Mouse (Mus musculus): ENCODE data around the gene Steap2.
"Not testable (repeated sequence)": the region's sequence is repeated elsewhere in the genome, so short reads cannot be mapped to it uniquely, and the experiment has no call there.

Steap2 gene

DNA sequence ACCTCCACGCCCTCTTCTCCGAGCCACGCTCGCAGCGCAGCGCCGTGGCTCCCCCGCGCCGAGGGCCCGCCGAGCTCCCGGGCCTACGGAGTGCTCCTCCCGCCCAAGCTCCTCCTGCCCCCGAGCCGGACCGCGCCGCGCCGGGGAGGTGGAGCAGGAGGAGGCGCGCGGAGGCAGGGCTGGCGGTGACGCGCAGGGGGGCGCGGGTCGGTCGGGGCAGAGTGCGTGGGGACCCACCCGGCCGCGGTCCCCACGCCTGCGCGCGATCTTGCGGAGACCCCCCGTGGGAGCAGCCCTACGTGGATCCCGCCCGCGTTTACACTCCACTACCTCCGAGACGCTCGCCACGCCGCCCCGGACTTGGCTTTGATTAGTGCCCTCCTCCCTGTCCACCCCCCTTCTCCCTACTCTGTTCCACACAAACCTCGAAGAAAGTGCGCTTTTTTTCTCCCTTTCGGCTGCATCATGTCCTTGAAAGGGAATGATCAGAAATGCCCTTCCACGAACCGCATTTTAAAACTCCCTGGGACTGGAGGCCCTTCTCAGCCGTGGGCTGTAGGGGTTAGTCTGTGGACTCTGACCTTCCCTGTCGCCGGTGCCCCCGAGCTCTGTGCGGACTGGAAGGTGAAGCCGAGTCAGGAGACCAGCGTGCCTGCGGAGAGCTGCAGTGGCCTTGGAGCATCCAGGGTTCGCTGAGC, at the start of gene Steap2:
Gene Steap2, minus strand, starts transcription at position 623 of the 698 bp plus-strand sequence.
- peak; percentile 44 to 57 for DNase-seq

DNA sequence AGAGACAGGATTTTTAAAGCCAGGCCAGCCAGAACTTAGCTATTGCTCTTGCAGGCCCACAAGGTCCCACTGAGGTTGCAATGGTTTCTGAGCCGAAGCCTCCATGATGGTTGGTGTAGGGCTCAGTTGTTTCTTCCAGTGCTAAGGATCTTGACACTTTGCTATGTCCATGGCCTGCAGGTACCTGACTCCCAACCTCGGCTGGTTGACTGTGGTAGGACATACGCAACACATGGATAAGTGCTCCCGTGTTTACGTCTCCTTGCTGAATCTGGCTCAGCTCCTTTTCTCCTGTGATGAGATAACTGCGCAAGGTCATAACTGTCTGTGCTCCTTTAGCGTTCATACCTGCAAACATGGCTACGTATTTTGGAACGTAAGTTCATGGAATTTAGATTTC, 40.1 kb upstream of the Steap2 start:
- DNase-seq = no peak

DNA sequence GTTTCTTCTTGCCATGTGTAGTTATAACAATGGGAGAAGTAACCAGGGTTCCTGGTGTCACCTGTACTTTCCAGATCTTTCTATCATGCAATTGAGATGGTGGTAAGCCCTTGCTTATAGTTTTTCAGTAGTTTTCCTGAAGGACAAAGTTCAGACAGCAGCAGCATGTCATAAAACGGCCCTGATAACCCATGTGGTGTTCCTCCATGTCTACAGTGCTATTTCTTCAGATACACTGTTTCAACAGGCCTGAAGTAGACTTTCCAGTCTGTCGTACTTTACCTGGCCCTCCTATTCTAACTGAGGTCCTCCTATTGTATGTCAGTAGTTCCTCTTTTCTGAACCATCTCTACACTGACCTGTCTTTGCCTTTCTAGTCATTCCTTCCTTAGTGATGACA, 38.5 kb upstream of the Steap2 start:
- DNase-seq = no peak

DNA sequence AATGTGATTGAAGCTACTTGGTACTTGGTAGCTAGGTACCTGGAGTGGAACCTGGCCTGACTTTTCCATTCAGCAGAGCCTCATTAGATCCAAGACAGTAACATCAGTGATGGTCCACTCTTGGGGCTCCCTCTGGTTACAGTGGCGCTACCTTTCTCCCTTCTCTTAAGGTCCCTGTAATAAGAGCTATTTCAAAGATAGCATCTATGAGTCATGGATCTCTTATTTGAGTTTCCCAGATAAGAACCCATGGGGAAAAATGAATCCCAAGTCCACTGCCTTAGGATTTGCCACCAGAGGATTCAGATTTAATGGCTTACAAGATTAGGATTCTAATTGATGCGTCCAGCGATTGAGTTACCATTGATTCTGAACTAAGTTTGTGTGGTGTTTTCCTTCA, 37.8 kb upstream of the Steap2 start:
- DNase-seq = no peak

DNA sequence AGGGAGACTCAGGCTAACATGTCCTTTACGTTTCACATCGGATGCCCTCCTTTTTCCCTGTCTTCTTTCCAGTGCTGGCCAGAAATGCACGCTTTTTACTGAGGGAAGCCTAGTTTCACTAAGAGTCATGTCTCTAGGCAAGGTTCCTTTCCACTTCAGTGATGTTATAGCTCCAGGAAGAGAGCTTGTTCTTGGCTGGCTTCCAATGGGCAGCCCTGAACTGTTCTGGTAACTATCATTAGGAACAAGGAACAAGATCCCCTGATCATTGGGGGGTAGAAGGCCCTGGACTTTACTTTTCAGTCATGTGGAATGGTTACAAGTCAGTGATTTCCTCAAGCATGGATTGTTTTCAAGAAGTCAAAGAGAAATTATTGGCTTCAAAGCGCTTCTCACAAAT, 35.5 kb upstream of the Steap2 start:
- DNase-seq = no peak

DNA sequence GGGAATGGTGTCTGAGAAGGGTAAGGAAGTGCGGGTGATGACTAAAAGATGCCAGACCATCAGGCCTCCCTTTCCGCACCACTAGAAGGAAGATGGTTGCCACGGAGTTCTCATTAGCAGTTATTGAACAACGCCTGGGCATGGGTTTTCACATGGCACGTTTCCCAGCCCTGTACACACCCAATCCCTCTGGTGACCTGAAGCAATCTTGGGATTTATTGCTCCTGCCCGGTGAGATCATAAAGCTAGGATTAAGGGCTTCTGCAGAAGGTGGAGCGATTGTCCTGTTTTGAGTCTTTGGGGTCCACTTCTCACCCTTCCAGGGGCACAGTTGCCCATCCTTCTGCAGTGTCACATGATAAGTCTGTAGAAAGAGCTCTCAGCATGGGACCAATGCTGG, 27.8 kb upstream of the Steap2 start:
- DNase-seq = no peak

DNA sequence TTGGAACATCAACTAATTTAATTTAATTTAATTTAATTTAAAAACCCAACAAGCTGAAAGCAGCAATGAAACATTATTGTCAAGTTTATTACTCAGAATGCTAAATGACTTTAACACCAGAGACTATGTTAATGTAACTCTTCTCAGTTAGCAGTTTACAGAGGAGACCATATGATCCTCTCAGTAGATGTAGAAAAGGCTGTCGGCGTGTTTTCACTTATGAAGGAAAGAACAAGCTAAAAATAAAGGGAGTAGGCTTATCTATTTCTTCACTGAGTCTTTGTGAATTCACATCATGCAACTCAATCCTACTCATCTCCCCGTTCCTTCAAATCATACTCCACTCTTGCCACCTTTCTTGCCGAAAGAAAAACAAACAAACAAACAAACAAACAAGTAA, 16.7 kb upstream of the Steap2 start:
- no peak for DNase-seq

DNA sequence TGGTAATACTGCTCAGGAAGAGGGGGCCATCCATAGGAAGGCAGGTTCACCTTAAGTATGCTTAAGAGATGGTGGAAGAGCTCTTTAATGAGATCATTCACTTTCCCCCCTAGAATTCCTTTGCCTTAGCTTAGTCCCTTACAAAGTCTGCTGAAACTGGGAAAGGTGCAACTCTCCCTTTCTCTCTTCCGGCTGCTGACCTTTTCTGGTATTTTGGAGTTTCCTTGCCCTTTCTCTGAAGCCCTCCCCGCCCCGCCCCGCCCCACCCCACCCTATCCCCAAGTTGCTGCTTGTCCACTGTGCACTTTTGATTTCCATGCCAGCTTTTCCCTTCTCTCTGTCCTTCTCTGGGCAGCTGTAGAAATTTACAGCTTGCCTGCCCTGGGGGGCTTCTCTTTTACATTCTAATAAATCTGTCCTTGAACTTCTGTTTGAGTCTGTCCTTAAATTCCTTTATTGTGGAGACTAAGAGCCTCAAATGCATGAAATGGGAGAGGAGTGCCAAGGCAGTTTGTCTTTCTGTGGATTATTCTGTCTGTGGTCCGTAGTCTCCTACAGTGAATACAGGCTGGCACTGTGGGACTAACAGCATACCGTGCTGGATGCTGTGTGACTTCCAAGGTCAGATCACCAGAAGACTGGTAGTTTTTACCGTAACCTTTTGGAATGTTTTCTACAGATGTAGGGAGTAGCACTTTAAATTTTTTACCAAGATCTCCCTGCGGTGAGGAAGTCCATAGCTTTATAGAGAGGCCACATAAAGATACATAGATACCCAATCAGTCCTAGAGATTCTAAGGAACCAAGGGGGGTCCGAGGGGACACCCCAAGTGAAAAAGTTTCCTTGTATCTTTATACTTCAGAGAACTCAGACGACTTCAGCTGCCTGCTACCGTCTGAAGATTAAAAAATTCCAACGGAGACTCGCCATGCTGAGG, 13.2 kb upstream of the Steap2 start:
- DNase-seq = no peak

DNA sequence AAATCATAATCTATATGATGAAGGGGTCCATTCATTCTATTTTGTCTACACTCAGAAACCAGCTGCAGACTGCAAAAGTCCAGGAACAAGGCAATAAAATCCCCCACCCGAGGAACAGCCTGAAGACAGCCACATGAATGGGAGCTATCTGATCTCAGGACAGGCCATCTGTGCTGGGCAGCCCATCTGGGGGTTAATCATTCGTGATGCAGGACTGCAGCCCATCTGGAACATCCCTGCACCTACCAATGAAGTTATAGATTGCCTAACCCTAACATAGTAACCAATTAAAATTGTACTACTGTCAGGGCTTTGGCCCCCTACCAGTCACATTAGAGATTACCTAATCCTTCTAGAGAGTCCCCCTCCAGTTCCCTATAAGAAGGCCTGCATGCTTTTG, 10.6 kb upstream of the Steap2 start:
- DNase-seq = no peak

DNA sequence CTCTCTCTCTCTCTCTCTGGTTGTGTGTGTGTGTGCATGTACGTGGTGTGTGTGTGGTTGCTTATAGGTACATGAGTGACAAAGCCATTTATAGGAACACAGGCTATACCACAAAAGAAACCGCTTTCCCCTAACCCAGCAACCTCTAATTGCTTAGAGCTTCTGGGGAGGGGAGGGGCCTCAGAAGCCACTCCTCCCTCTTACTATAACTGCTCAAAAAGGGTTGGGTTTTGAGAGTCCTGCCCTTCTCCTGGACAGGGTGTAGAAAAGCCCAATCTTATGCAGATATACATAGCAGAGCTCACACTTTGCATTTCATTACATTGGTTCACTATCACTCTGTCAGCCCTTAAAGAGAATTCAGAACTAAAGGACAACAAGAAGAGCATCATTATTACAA, 6.0 kb upstream of the Steap2 start:
- no peak for DNase-seq

DNA sequence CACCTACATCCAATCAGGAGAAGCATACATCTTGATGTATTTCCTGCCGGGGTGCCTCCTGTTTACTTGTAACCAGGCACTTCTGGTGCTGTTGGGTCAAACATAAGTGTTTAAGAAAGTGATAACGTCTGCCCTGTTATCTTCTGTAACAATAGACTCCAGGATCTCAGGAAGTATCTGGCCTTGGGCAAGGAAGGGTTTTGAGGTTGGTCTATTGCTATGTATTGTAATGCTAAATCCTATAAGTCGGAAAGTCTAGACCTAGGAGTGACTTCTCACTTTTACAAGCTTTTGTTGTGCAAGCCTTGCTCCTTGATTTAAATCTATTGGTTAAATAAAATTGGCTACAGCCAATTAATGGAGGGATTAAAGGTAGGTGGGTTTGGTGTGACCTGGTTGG, 4.5 kb upstream of the Steap2 start:
- DNase-seq = no peak

DNA sequence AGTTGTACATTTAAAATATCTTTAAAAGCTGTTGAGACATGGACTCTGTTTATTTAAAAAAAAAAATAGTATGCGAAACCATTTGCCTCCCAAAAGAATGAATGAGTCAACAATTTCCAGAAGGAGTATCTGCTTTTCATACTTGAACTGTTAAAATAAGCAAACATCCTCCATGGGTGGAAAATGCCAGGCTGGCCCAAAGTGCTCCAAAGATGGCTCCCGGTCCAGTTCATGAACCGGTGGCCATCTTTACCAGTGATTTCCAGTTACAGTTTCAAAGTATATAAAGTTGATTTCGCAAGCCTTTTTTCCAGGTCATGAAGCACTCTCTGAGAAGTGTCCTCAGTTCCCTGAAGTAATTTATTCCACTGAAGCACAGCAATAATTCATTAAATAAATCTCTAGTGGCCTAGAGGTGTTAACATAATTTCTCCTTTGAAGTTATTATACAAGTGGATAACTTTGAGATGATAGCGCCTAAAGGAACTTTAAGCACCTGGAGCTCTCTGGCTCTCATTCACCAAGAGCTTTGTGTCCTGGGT, 1.1 kb upstream of the Steap2 start:
- DNase-seq = no peak

DNA sequence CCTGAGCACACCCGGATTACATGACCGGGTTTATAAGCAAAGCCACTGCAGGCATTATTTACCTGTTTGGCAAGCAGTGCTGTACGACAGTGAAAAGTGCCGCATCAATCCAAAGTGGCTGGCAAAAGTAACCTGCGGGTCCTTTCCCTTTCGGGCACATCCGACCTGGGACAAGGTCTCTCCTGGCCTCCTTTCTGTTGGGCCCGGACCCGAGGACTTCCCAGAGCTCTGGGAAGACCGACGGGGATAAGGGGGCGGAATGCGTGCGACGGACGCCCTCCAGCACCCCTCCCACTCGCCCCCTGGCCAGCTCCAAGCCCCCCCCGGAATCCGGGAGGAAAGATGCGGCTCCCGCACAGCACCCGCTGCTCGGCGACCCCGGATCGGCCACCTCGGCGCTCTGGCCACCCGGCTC, 830 bp downstream of the Steap2 start:
- peak in 1 of 2 experiments; percentile 31 for DNase-seq

DNA sequence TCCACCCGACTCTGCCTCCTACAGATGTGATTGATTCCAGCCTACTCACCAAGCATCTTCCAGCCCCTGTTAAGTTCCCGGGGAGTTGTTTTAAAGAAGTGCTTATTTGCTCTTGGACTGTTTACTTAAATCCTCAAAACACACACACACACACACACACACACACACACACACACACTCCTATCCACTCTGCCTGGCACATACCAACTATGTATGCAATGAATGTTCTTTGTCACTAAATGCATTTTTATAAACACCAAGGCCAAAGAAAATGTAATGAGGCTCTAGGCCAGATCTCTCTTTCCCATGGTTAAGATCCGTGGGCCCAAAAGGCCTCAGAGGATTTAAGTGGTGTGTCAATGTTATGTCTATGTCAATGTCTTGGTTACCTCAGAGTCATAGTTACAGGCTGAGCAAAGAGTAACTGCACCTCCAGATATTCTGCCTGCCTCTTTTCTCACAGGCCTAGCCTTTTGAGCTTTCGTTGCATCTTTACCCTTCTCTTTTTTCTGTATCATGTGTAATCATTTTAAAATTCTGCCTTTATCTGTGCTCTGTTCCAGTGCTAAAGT, 2.1 kb downstream of the Steap2 start:
- DNase-seq = no peak

DNA sequence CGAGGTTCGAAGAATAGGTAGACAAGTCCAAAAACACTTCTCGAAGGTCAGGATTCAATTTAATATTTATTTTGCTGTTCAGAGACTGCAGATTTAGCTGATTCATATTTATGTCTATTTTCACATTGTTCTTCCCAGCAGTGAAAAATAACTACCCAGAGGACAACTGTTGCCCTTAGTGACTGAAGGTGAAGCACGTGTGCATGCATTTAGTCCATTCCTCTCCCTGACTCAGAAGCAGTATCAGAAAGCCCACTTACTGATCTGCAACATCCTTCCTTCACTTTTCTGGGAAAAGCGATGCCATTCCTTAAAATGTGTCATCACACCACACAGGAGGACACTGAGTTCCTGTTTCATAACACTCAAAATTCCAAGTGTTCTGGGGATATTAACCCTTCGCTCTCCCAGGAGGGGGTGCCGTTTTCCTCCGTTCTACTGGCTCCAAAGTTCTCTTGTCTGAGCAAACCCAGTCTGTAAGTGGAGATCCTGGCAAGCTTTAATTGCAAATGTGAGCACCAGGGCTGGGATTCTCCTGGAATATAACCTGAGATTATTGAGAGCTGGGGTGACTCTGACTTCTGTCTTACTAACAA, 5.3 kb downstream of the Steap2 start:
- no peak for DNase-seq

DNA sequence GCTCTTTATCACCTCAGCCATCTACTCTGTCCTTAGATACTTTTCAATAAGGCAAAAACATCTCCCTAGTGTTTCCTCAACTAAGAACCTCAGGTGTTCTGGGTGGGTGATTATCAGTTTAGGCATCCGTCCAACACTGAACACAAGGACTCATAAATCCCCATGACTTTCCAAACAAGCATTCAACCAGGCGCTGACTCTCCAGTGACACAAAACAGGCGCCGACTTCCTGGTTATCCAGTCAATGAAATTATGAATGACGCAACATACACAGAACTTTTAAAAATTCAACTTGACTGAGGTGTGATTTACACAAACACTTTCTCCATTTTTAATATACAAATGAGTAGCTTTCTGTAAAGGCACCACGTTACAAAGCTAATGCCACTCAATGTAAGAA, 6.2 kb downstream of the Steap2 start:
- no peak for DNase-seq

DNA sequence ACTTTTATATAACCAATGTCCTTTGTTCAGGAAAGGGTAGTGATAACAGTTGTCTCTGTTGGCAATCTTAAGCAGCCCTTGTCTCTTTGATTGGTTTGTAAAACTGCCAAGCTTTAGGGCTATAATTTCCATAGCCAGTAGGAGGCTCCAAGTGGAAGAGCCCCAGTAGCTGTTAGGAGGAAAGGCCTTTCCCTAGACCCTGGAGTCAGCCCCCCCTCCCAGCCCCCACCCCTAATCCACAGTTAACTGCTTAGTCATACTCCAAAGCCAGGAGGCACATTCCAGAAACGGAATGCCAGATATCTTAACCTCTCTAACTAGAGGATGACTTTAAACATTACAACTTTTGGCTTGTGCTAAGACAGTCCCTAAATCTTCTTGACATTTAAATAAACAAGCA, 7.4 kb downstream of the Steap2 start:
- DNase-seq = no peak

DNA sequence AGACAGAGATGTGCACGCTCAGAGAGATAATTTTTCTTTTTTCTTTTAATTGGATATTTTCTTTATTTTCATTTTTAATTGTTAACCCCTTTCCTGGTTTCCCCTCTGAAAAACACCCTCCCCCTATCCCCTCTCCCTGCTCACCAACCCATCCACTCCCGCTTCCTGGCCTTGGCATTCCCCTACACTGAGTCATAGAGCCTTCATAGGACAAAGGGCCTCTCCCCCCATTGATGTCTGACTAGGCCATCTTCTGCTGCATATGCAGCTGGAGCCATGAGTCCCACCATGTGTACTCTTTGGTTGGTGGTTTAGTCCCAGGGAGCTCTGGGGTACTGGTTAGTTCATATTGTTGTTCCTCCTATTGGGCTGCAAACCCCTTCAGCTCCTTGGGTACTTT, 9.4 kb downstream of the Steap2 start:
- DNase-seq = not testable (repeated sequence)

DNA sequence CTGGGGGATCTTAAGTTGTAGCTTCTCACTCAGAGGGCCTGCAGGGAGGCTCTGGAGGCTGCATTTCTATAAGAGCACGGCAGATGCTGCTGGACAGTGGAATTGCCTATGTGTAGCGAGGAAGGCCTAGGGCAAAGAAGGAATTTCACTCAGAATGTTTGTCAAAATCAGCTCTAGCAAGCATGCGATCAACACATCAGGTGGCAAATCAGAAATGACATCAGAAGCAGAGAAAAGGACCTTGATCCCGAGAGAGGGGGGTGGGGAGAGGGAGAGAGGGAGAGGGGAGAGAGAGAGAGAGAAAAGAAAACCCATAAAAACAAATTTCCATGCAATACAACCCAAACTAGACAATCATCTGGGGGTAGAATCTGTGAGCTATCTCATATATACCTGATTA, 11.1 kb downstream of the Steap2 start:
- DNase-seq = no peak

DNA sequence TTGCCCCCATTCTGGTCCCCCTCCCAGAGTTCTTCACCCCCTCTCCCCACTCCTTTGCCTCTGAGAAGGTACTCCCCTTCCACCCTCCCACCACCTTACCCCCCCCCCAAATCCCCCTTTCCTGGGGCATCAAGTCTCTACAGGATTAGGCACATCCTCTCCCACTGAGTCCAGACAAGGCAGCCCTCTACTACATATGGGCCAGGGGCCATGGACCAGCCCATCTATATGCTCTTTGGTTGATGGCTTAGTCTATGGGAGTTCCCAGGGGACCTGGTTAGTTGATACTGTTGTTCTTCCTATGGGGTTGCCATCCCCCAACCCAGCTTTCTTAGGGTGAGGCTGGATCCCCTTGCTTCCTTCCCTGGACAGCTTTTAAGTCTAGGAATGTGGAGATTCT, 14.9 kb downstream of the Steap2 start:
- no peak for DNase-seq

DNA sequence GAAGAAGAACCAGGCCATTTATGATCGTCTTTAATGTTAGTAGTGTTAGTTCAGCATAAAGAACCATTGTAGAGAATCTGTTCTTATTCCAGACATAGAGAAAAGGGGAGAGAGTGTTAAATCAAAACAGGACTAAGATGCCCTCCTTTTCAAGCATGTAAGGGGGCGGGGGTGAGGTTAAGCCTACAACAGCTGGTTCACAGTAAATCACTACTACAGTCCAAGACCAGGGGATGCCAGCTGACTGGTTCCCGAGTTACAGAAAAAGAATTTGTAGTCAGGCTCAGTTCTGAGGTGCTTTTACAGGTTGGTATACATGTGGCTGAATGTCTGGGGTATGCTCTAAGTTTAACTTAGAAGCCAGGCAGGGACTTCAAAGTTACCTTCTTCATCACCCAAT, 18.3 kb downstream of the Steap2 start:
- DNase-seq = no peak

DNA sequence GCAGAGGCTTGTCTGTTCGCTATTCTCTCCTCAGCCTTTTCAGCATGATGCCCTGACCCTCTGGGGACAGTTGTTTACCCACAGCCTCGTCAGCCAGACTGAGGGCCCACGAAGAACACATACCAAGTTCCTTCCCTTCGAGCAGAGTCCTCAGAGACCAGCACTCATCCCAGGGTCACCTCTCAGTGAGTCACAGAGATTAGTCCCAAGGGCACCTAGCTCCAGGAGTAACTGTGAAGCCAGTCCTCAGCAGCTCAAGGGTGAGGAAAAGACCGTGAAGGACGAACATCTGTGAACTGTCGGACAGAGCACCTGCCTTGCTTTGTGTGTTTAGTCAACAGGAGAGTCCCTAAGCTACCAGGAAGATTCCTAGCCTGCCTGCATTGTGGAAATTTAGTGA, 25.5 kb downstream of the Steap2 start:
- no peak for DNase-seq

DNA sequence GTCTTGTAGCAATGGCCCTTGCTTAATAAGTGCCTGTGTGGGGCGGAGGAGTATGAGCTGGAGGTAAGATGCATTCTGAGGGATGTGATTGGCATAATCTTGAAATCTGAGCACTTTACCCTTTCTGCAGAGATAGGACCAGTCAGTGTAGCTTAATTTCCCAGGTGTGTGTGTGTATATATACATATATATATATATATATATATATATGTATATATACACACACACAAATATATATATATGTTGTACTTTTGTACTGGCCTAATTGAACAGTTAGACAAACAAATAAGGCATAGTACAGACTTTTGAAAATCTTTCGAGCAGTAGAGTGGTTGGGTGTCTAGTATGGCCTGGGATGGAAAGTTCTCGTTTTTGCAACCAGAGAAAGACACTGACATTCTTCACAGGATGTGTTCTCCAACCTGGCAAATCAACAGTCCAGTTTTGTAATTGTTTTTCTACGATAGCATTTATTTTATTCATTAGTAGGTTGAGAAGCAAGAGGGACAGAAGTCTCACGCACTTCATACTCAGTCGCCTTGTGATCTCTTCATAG, 29.9 kb downstream of the Steap2 start:
- no peak for DNase-seq
